Mouse (Mus musculus): ENCODE results near the gene Gpbar1. TPM values are rescaled to one million over a fixed set of nuclear protein-coding genes. Genes with fewer than 3 reads are reported as not detected.

Gene Gpbar1
- polyA plus RNA-seq (2012; rRNA removed; ENCODE audit: low replicate concordance) = 0.20 and 0.29 TPM in 2 replicates

GRCm38 (mm10) chr1:74278538-74278937 is at the start of gene Gpbar1:
Gene Gpbar1, plus strand, starts transcription at chr1:74278550.

GRCm38 (mm10) chr1:74235938-74236589 is 42.3 kb upstream of the Gpbar1 start, which contains the start of gene Arpc2:
Gene Arpc2, plus strand, starts transcription at chr1:74236084.

GRCm38 (mm10) chr1:74284543-74285160 is 6.3 kb downstream of the Gpbar1 start, which contains the start of the genes Aamp and Pnkd:
Gene Aamp, minus strand, starts transcription at chr1:74284738.
Gene Pnkd, plus strand, starts transcription at chr1:74284930.

GRCm38 (mm10) chr1:74305522-74305921 is 27.2 kb downstream of the Gpbar1 start, which contains the start of gene Tmbim1:
Gene Tmbim1, minus strand, starts transcription at chr1:74305622.

Other genes starting within 250 kb of the Gpbar1 start
- 262 and 426 TPM in 2 replicates for gene Tns1, start 154.1 kb upstream of the Gpbar1 start, polyA plus RNA-seq (2012; rRNA removed; ENCODE audit: low replicate concordance)
- gene Rufy4, start 153.0 kb upstream of the Gpbar1 start, polyA plus RNA-seq (2012; rRNA removed; ENCODE audit: low replicate concordance) = 1.2 TPM in 2 replicates
- 2.5 and 2.8 TPM in 2 replicates for gene Cxcr2, start 124.6 kb upstream of the Gpbar1 start, polyA plus RNA-seq (2012; rRNA removed; ENCODE audit: low replicate concordance)
- 0.31 TPM in 1 of 2 replicates, not detected in the other for gene Cxcr1, start 83.9 kb upstream of the Gpbar1 start, polyA plus RNA-seq (2012; rRNA removed; ENCODE audit: low replicate concordance)
- gene Arpc2, start 42.5 kb upstream of the Gpbar1 start, polyA plus RNA-seq (2012; rRNA removed; ENCODE audit: low replicate concordance) = 155 and 228 TPM in 2 replicates
- 142 and 156 TPM in 2 replicates for gene Aamp, start 6.2 kb downstream of the Gpbar1 start, polyA plus RNA-seq (2012; rRNA removed; ENCODE audit: low replicate concordance)
- gene Pnkd, start 6.4 kb downstream of the Gpbar1 start, polyA plus RNA-seq (2012; rRNA removed; ENCODE audit: low replicate concordance) = 65.3 and 71.6 TPM in 2 replicates
- 326 and 387 TPM in 2 replicates for gene Tmbim1, start 27.1 kb downstream of the Gpbar1 start, polyA plus RNA-seq (2012; rRNA removed; ENCODE audit: low replicate concordance)
- gene Catip, start 83.6 kb downstream of the Gpbar1 start, polyA plus RNA-seq (2012; rRNA removed; ENCODE audit: low replicate concordance) = 0.43 and 0.66 TPM in 2 replicates
- 78.2 and 92.6 TPM in 2 replicates for gene Slc11a1, start 96.6 kb downstream of the Gpbar1 start, polyA plus RNA-seq (2012; rRNA removed; ENCODE audit: low replicate concordance)
- gene Ctdsp1, start 113.0 kb downstream of the Gpbar1 start, polyA plus RNA-seq (2012; rRNA removed; ENCODE audit: low replicate concordance) = 175 and 185 TPM in 2 replicates
- 0.17 and 0.19 TPM in 2 replicates for gene Vil1, start 130.8 kb downstream of the Gpbar1 start, polyA plus RNA-seq (2012; rRNA removed; ENCODE audit: low replicate concordance)
- gene Cnot9, start 227.5 kb downstream of the Gpbar1 start, polyA plus RNA-seq (2012; rRNA removed; ENCODE audit: low replicate concordance) = 14.1 and 28.1 TPM in 2 replicates